Mouse (Mus musculus) olfactory bulb, adult 2 months (tissue): Measurements from ENCODE around the gene Padi6. TPM values are rescaled to one million over a fixed set of nuclear protein-coding genes. Genes with fewer than 3 reads are reported as not detected.
A peak's percentile ranks its signal among the peaks of the same experiment; 100 is the strongest.

ENCODE experiments used
- H3K27ac ChIP-seq: fragments of 200-500 bp; 2 replicates; pipeline ENCODE4 v1.5.1; 2012; ENCODE audit warnings: low read depth, low read length; ENCODE audit not compliant: insufficient read depth
- H3K4me1 ChIP-seq: fragments of 200-500 bp; 2 replicates; pipeline ENCODE4 v1.6.1; 2012; ENCODE audit warnings: low read length; ENCODE audit not compliant: control insufficient read depth, insufficient read depth
- H3K4me3 ChIP-seq: fragments of 200-500 bp; 2 replicates; pipeline ENCODE4 v1.5.1; 2012; ENCODE audit warnings: mild to moderate bottlenecking, low read depth, low read length, moderate library complexity; ENCODE audit not compliant: insufficient read depth
- CTCF ChIP-seq: fragments of 200-500 bp; IDR thresholded peaks from 2 replicates; pipeline ENCODE4 v1.5.1; 2012; ENCODE audit warnings: low read depth, mild to moderate bottlenecking, low read length, moderate library complexity; ENCODE audit not compliant: insufficient read depth
- POLR2A ChIP-seq: fragments of 200-500 bp; IDR thresholded peaks from 2 replicates; pipeline ENCODE4 v1.6.1; 2012; ENCODE audit warnings: mild to moderate bottlenecking, low read depth, low read length, moderate library complexity; ENCODE audit not compliant: insufficient read depth
- WGBS: fragments of 180-500 bp; shearing (Covaris S2); methylation state at CpG from one replicate; pipeline ENCODE4 v1.1.7; 2018; 5-methylcytosine and 5-hydroxymethylcytosine counted together
- polyA plus RNA-seq: library from polyadenylated mRNA; stranded (reverse); fragments of >200 nt; gene quantifications from 2 replicates; pipeline ENCODE4 v1.2.4, GENCODE M21; 2012; ENCODE audit warnings: low replicate concordance; ENCODE audit not compliant: missing spikeins, insufficient read depth, insufficient read length

Gene Padi6
- not detected in 2 replicates for polyA plus RNA-seq

- TF ChIP-seq POLR2A = no peak
- no peak for TF ChIP-seq CTCF
- Histone ChIP-seq H3K27ac (no peak within 1 kb of the TSS), H3K4me1 (peaks cover 13% of the 10 kb centered on the region), H3K4me3 (no peak within 1 kb of the TSS)
- WGBS = 85% methylated on average over 2 of the region's 2 CpGs
These were observed at the start of gene Padi6 for GRCm38 (mm10) chr4:140742543-140742942. Gene Padi6, minus strand, starts transcription at chr4:140742643.

GRCm38 (mm10) chr4:140791071-140791470 lies 48.6 kb upstream of the Padi6 start:
- Histone ChIP-seq H3K4me3 (no peak overlapping the region), H3K4me1 (0 out of 2 replicates have a peak, but pooled peaks cover 2% of the 10 kb centered on the region), H3K27ac (no peak overlapping the region)
- WGBS = 88% methylated on average over 16 of the region's 16 CpGs
- TF ChIP-seq POLR2A (no peak), CTCF (no peak)

- Histone ChIP-seq H3K4me1 (0 out of 2 replicates have a peak, but pooled peaks cover 2% of the 10 kb centered on the region), H3K4me3 (no peak overlapping the region), H3K27ac (no peak overlapping the region)
- TF ChIP-seq CTCF = no peak
- WGBS = 88% methylated on average over 4 of the region's 4 CpGs
These were observed 47.5 kb upstream of the Padi6 start for GRCm38 (mm10) chr4:140789983-140790382.

GRCm38 (mm10) chr4:140788983-140789382 lies 46.5 kb upstream of the Padi6 start:
- H3K27ac ChIP-seq = no peak overlapping the region
- TF ChIP-seq CTCF (peak; percentile 33; the same call in 1 of the 2 replicates), POLR2A (no peak)
- 0 out of 2 replicates have a peak, but pooled peaks cover 2% of the 10 kb centered on the region for H3K4me1 ChIP-seq
- 47% methylated on average over 6 of the region's 6 CpGs for WGBS
- H3K4me3 ChIP-seq = no peak overlapping the region

- 94% methylated on average over 6 of the region's 6 CpGs for WGBS
These were observed 45.8 kb upstream of the Padi6 start for GRCm38 (mm10) chr4:140788264-140788663.

GRCm38 (mm10) chr4:140787414-140787813 lies 45.0 kb upstream of the Padi6 start:
- TF ChIP-seq POLR2A (no peak), CTCF (no peak)
- no peak overlapping the region for H3K27ac ChIP-seq
- WGBS = 75% methylated on average over 4 of the region's 4 CpGs
- no peak overlapping the region for H3K4me3 ChIP-seq
- 0 out of 2 replicates have a peak, but pooled peaks cover 2% of the 10 kb centered on the region for H3K4me1 ChIP-seq

More at GRCm38 (mm10) chr4:140788264-140788663, 45.8 kb upstream of the Padi6 start:
- Histone ChIP-seq H3K4me1 (0 out of 2 replicates have a peak, but pooled peaks cover 2% of the 10 kb centered on the region), H3K4me3 (no peak overlapping the region), H3K27ac (no peak overlapping the region)
- no peak for TF ChIP-seq POLR2A
- TF ChIP-seq CTCF = no peak

- 84% methylated on average over 5 of the region's 5 CpGs for WGBS
- TF ChIP-seq POLR2A = no peak
- no peak for TF ChIP-seq CTCF
- H3K27ac ChIP-seq = no peak overlapping the region
- H3K4me1 ChIP-seq = 0 out of 2 replicates have a peak, but pooled peaks cover 2% of the 10 kb centered on the region
- H3K4me3 ChIP-seq = no peak overlapping the region
These were observed 42.8 kb upstream of the Padi6 start for GRCm38 (mm10) chr4:140785217-140785616.

- TF ChIP-seq CTCF (no peak), POLR2A (no peak)
- H3K4me1 ChIP-seq = 0 out of 2 replicates have a peak, but pooled peaks cover 2% of the 10 kb centered on the region
- H3K27ac ChIP-seq = no peak overlapping the region
- WGBS = 97% methylated on average over 9 of the region's 9 CpGs
- H3K4me3 ChIP-seq = no peak overlapping the region
These were observed 42.0 kb upstream of the Padi6 start for GRCm38 (mm10) chr4:140784292-140784945.

- no peak overlapping the region for H3K4me3 ChIP-seq
- no peak for TF ChIP-seq CTCF
- TF ChIP-seq POLR2A = no peak
- WGBS = 90% methylated on average over 9 of the region's 9 CpGs
- no peaks in the 10 kb centered on the region for H3K4me1 ChIP-seq
- H3K27ac ChIP-seq = no peak overlapping the region
These were observed 40.4 kb upstream of the Padi6 start for GRCm38 (mm10) chr4:140782821-140783220.
